18 mouse cellular contexts compared by ENCODE assay signal in the genomic region with DNA sequence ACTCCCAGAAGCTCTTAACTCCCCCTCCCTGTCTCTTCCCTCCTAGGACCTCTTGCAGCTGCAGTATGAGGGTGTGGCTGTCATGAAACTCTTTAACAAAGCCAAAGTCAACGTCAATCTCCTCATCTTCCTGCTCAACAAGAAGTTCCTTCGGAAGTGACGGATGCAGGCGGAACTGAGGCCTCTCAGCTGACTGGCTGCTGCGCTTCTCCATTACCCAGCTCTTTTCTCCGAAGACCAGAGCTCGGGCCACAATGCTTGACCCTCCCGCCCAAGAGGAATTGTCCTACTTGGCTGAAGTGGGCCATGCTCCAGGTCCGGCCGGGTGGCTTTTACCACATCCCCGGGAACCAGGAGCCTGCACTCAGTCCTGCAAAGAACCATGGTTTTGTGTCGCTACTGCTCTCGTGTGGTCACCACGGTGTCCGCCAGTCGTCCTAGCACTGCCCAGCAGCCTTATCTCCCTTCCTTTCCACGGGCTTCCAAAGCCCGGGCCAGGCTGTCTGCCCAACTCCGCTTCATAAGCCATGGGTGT. TPM values are rescaled to one million over a fixed set of nuclear protein-coding genes. Genes with fewer than 3 reads are reported as not detected.
A peak's percentile ranks its signal among the peaks of the same experiment; 100 is the strongest.
DNase-seq lines count a peak whose midpoint lies in the region; ATAC-seq lines count a peak whose summit lies in the region.
"Had no signal": no experiment of that assay in that cellular context is flagged by ENCODE, and none has a peak within 500 bp of the region (broad histone marks: within the 10 kb centered on the region; RNA-seq: fewer than 3 reads in every experiment).

No protein-coding gene starts in this region.

- H3K4me2 ChIP-seq in heart, embryonic 16.5 days (ENCODE audit: low read depth, low read length), result no peak overlapping the region
- no peak overlapping the region for H3K4me2 ChIP-seq in kidney, embryonic 14.5 days (replicated peaks; ENCODE audit: low read depth, low read length)
- H3K4me2 ChIP-seq: hindbrain, embryonic 13.5 days; lung, embryonic 15.5 days; midbrain, embryonic 13.5 days had no signal

- H3K9ac ChIP-seq in heart, embryonic 16.5 days (ENCODE audit: low read length), result peak overlapping the region; percentile 60
- H3K9ac ChIP-seq in kidney, embryonic 14.5 days (ENCODE audit: low read depth, low read length), result no peak overlapping the region
- H3K9ac ChIP-seq: hindbrain, embryonic 13.5 days; lung, embryonic 15.5 days; midbrain, embryonic 13.5 days had no signal

- peak; percentile 87 for DNase-seq in ZHBTc4 (ENCODE audit: low read depth, low spot score)
- peak; percentile 71 to 85 for DNase-seq in heart, adult 18-20 months
- DNase-seq in lung, postnatal 10 days, result peak; percentile 34
- DNase-seq in urinary bladder, postnatal 25 days (ENCODE audit: low spot score), result no peak
- DNase-seq in frontal cortex, postnatal 36 days (ENCODE audit: low spot score in 2 of 2), result no peak
- DNase-seq: cerebellum, adult 2 months; kidney, adult 2 months; kidney, postnatal 4 days; layer of hippocampus, postnatal 36 days; right cerebral cortex, postnatal 25 days had no signal

- H3K27ac ChIP-seq in heart, embryonic 16.5 days (ENCODE audit: low read length), result peak overlapping the region; percentile 87
- no peak overlapping the region for H3K27ac ChIP-seq in kidney, embryonic 14.5 days (ENCODE audit: low read depth, low read length)
- H3K27ac ChIP-seq: hindbrain, embryonic 13.5 days; lung, embryonic 15.5 days; midbrain, embryonic 13.5 days had no signal

- peak; percentile 46 for ATAC-seq in heart, embryonic 16.5 days (replicated peaks; ENCODE audit: extremely low read depth, insufficient read depth, low FRiP score)
- no peak for ATAC-seq in kidney, embryonic 14.5 days (ENCODE audit: low FRiP score, low TSS enrichment)
- ATAC-seq: CD4-positive, CD25-positive, alpha-beta regulatory T cell, adult 4 months; midbrain, embryonic 13.5 days had no signal

- WGBS in heart, embryonic 16.5 days, result 56% methylated on average over 19 of the region's 19 CpGs
- WGBS in kidney, embryonic 14.5 days, result 87% methylated on average over 19 of the region's 19 CpGs

- no peak overlapping the region for H3K4me3 ChIP-seq in heart, embryonic 16.5 days (ENCODE audit: low read length)
- H3K4me3 ChIP-seq in kidney, embryonic 14.5 days (ENCODE audit: low read length), result no peak overlapping the region
- H3K4me3 ChIP-seq: erythroblast, embryonic 14.5 days; hindbrain, embryonic 13.5 days; lung, embryonic 15.5 days; midbrain, embryonic 13.5 days had no signal

- H3K36me3 ChIP-seq in heart, embryonic 16.5 days (ENCODE audit: control insufficient read depth, insufficient read depth), result peaks cover 19% of the 10 kb centered on the region
- peaks cover 38% of the 10 kb centered on the region for H3K36me3 ChIP-seq in kidney, embryonic 14.5 days (ENCODE audit: control insufficient read depth, insufficient read depth, low read length)

- H3K4me1 ChIP-seq in heart, embryonic 16.5 days (ENCODE audit: control insufficient read depth, insufficient read depth, low read length), result peaks cover 16% of the 10 kb centered on the region
- H3K4me1 ChIP-seq in kidney, embryonic 14.5 days (ENCODE audit: control insufficient read depth, insufficient read depth, low read length), result no peaks in the 10 kb centered on the region
- H3K4me1 ChIP-seq: hindbrain, embryonic 13.5 days; lung, embryonic 15.5 days; midbrain, embryonic 13.5 days had no signal

- no peaks in the 10 kb centered on the region for H3K9me3 ChIP-seq in heart, embryonic 16.5 days (replicated peaks; ENCODE audit: control insufficient read depth, low read length)
- no peaks in the 10 kb centered on the region for H3K9me3 ChIP-seq in kidney, embryonic 14.5 days (ENCODE audit: control insufficient read depth, low read length)
- H3K9me3 ChIP-seq: hindbrain, embryonic 13.5 days; lung, embryonic 15.5 days; midbrain, embryonic 13.5 days had no signal

- H3K27me3 ChIP-seq in heart, embryonic 16.5 days (ENCODE audit: control insufficient read depth, insufficient read depth, low read length), result no peaks in the 10 kb centered on the region
- H3K27me3 ChIP-seq in kidney, embryonic 14.5 days (ENCODE audit: control insufficient read depth, insufficient read depth, low read length), result no peaks in the 10 kb centered on the region
- H3K27me3 ChIP-seq: hindbrain, embryonic 13.5 days; lung, embryonic 15.5 days; midbrain, embryonic 13.5 days had no signal

RNA-seq across cellular contexts. Expression of gene Mef2d, which starts 22.0 kb away (rescaled TPM):
- total RNA-seq in heart, adult 18-20 months (2021), result 100 to 1,000 TPM; 120 TPM
- 40.5 and 44.7 TPM in 2 replicates for polyA plus RNA-seq in heart, embryonic 16.5 days (2015; fragmentation: Nextera tagmentation; extraction: Ambion mirVana)
- polyA plus RNA-seq in kidney, embryonic 14.5 days (2014; fragmentation: Nextera tagmentation; extraction: Ambion mirVana), result 12.6 and 21.8 TPM in 2 replicates

RNA-seq across cellular contexts. Expression of gene Iqgap3, which starts 38.4 kb away (rescaled TPM):
- under 1 TPM; 0.39 to 0.69 TPM for total RNA-seq in heart, adult 18-20 months (2021)
- 23.6 and 27.8 TPM in 2 replicates for polyA plus RNA-seq in heart, embryonic 16.5 days (2015; fragmentation: Nextera tagmentation; extraction: Ambion mirVana)
- polyA plus RNA-seq in kidney, embryonic 14.5 days (2014; fragmentation: Nextera tagmentation; extraction: Ambion mirVana), result 15.5 and 20.9 TPM in 2 replicates

RNA-seq across cellular contexts. Expression of gene Ttc24, which starts 42.1 kb away (rescaled TPM):
- not detected for total RNA-seq in heart, adult 18-20 months (2021)
- polyA plus RNA-seq in heart, embryonic 16.5 days (2015; fragmentation: Nextera tagmentation; extraction: Ambion mirVana), result 0.12 and 0.18 TPM in 2 replicates
- polyA plus RNA-seq in kidney, embryonic 14.5 days (2014; fragmentation: Nextera tagmentation; extraction: Ambion mirVana), result not detected in 2 replicates
- total RNA-seq: layer of hippocampus, postnatal 36 days had no signal
- polyA plus RNA-seq: CD4-positive, CD25-positive, alpha-beta regulatory T cell, adult 4 months; cerebellum, adult 2 months; erythroblast, embryonic 14.5 days; hindbrain, embryonic 13.5 days; kidney, adult 2 months; limb, embryonic 14.5 days; lung, embryonic 15.5 days; midbrain, embryonic 13.5 days had no signal

Comparison
In these comparisons a context has a peak if more than half of its experiments do, and no peak if none do; other contexts are left out.
1. DNase-seq: peak in ZHBTc4 (single experiment), heart, adult 18-20 months (2 of 2) and lung, postnatal 10 days (single experiment); none in urinary bladder, postnatal 25 days (single experiment) and frontal cortex, postnatal 36 days (0 of 2).